Mouse (Mus musculus) adrenal gland, adult 8-10 months (tissue): ENCODE data around the gene B2m. TPM values are rescaled to one million over a fixed set of nuclear protein-coding genes. Genes with fewer than 3 reads are reported as not detected.

Source experiments
- DNase-seq: peaks from one replicate; pipeline ENCODE4 v3.0.0; 2022
- total RNA-seq, 4 experiments: library from RNA; stranded (reverse); gene quantifications; 2 replicates each; pipeline ENCODE4 v1.2.4; 2022

B2m gene
- total RNA-seq, 4 experiments from 2014 or later: 769 to 879 (median 834) TPM

DNA sequence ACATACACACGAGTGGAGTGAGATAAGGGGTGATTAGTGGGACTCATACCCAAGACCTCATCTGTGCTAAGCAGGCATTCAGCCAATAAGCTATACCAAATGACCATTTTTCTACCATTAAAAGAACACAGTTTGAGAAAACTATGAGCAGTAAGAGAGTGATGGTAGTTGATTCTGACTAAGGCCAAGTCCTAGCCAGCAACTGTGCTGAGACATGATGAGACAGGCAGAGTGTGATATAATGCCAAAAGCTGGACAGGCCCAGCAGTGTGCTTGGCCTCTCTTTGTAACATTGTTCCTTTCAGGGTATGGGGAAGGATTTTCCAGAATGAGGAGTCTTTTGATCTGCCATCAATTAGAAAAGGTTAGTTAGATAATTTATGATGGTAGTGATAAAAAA is 54.0 kb downstream of the B2m start:
- DNase-seq: peak; percentile 28

Other genes with a start within 250 kb of the B2m start
- 10 to 100 TPM; 24.5 to 30.8 (median 25.8) TPM for gene Ctdspl2, start 191.7 kb upstream of the B2m start, total RNA-seq
- gene Mageb3, start 191.6 kb upstream of the B2m start, total RNA-seq: not detected
- 10 to 100 TPM; 17.7 to 25.4 (median 18.6) TPM for gene Eif3j1, start 119.1 kb upstream of the B2m start, total RNA-seq
- 10 to 100 TPM; 20.0 to 25.0 (median 23.5) TPM for gene Spg11, start 29.3 kb upstream of the B2m start, total RNA-seq
- not detected for gene Trim69, start 13.0 kb downstream of the B2m start, total RNA-seq
- under 1 TPM in 1 of 4 experiments, not detected in 3; 0.09 TPM for gene Patl2, start 38.5 kb downstream of the B2m start, total RNA-seq
- gene Terb2, start 38.6 kb downstream of the B2m start, total RNA-seq: not detected
- gene Sord, start 87.1 kb downstream of the B2m start, total RNA-seq: 100 to 1,000 TPM in 2 of 4 experiments, 10 to 100 TPM in 2; 83.1 to 149 (median 112) TPM
- not detected for gene Duox2, start 150.8 kb downstream of the B2m start, total RNA-seq
- gene Duoxa2, start 151.2 kb downstream of the B2m start, total RNA-seq: not detected
- gene Duoxa1, start 166.0 kb downstream of the B2m start, total RNA-seq: under 1 TPM; 0.20 to 0.52 (median 0.32) TPM
- gene Duox1, start 168.0 kb downstream of the B2m start, total RNA-seq: under 1 TPM in 2 of 4 experiments, not detected in 2; 0.06 to 0.13 TPM
- 10 to 100 TPM in 2 of 4 experiments, 1 to 10 TPM in 2; 8.1 to 18.5 (median 13.8) TPM for gene Shf, start 221.5 kb downstream of the B2m start, total RNA-seq